Mouse (Mus musculus): ENCODE results near the gene Fzr1.

Gene Fzr1

DNA sequence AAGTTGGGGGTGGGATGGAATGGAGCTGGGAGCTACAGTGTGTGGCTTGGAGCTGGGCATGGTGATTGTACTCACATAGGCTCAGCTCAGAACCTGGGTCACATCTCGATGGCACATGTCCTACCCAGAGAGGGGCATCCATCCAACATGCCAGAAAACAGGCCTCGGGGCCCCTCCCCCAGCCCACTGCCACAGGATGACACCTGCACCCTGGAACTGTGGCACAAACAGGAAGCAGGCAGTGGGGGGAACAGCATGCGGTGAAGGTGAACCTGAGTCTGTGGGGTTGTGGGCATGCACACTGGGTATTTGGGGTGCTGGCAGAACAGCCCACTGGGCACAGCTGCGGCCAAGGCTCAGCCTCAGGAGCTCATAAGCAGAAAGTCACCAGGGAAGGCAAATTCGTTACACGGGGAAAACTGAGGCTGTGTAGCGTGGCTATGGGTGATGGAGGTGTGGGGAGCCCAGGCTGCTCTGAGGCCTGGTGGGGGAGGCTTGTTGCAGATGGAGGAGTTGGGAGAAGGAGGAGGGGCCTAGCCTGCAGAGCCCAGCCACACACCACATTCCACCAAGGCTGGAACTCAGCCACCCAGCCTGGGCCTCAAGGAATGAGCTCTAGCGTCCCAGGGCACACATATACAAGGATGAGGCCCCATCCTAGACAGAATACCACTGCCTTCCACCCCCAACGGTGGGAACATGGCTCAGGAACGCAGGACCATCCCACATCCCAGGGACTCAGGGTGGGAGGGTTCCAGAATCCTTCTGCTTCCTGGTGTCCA is 48.9 kb downstream of the Fzr1 start:
- peak; percentile 77 for DNase-seq (ENCODE audit: low read depth, low spot score)

DNA sequence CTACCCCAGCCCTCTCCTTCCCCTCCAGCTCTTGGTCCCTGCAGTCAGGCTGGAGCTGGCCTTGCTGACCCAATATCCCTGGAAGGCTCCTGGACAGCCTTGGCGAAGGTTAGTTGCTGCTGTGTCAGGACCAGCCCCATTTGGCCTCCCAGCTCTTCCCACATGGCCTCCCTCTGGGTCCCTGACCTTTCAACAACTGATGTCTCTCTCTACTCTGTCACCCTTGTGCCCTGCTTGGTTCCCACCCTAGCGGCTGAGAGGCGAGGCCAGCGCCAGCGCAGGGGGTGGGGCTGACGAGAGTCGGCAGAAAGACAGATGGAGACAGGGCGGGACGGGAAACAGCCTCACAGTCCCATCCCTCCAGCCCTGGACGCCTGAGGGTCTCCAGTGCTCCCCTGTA is 49.9 kb downstream of the Fzr1 start, which contains the start of gene Tbxa2r:
Tbxa2r (plus strand) TSS at position 346 of the 400 bp plus-strand sequence.
- DNase-seq (ENCODE audit: low read depth, low spot score) = no peak

DNA sequence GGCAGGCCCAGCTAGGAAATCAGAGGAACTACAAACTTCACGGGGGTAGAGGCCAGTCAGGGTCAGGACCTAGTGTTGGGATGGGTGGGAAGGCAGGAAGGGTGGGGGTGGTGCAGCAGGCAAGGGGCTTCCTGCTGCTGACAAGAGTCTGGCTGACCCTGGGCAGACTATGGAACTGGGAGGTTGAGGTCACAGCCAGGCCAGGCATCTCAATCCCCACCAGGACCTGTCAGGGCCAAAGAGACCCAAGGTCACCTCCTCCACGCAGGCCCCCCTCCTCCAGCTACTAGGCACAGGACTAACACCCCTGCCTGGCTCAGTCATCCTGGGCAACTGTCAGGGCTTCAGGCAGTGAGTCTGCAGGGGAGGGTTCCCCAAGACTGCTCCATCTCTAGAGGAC is 50.4 kb downstream of the Fzr1 start:
- DNase-seq (ENCODE audit: low read depth, low spot score) = no peak

DNA sequence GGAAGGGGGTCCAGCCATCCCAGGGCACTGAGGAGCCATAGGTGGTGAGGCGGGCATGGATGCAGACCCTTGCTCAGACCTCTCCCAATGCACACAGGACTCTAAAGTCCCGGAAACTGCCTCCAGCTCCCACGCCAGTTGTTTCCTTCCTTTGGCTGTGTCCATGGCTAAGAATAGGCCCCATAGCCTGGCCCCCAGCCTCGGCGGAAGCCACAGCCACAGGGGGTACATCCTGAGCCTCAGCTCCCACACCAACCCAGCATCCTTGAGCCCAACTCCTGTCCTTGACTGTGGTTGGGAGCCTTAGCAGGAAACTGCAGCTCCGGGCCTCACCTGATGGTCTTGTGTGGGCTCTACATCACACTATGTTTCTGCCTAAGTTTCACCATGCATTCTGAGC is 51.5 kb downstream of the Fzr1 start:
- no peak for DNase-seq (ENCODE audit: low read depth, low spot score)

DNA sequence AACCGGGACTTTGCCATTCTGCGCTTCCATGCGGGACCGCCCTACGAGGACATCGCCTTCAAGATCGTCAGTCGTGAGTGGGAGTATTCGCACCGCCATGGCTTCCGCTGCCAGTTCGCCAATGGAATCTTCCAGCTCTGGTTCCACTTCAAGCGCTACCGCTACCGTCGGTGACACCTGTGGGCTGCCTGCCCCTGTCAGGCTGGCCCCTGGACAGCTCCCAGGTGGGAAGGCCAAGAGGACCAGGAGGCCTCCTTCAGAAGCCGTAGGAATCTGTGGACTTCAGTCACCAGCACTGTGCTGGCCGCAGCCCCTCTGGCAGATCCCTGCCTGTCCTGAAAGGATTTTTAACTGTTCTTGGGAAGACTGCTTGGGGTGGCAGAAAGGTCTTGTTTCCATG is 52.5 kb downstream of the Fzr1 start:
- DNase-seq (ENCODE audit: low read depth, low spot score) = no peak

DNA sequence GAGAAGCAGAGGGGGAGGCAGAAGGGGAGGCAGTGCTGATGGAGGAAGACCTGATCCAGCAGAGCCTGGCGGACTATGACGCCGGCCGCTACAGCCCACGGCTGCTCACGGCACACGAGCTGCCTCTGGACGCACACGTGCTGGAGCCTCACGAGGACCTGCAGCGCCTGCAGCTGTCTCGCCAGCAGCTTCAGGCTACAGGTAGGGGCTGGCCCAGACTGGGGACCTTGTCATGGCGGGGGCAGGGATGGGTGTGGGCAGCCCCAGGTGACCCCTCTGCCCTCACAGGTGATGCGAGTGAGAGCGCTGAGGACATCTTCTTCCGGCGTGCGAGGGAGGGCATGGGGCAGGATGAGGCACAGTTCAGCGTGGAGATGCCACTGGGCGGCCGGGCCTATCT is 53.1 kb downstream of the Fzr1 start:
- DNase-seq (ENCODE audit: low read depth, low spot score) = no peak

DNA sequence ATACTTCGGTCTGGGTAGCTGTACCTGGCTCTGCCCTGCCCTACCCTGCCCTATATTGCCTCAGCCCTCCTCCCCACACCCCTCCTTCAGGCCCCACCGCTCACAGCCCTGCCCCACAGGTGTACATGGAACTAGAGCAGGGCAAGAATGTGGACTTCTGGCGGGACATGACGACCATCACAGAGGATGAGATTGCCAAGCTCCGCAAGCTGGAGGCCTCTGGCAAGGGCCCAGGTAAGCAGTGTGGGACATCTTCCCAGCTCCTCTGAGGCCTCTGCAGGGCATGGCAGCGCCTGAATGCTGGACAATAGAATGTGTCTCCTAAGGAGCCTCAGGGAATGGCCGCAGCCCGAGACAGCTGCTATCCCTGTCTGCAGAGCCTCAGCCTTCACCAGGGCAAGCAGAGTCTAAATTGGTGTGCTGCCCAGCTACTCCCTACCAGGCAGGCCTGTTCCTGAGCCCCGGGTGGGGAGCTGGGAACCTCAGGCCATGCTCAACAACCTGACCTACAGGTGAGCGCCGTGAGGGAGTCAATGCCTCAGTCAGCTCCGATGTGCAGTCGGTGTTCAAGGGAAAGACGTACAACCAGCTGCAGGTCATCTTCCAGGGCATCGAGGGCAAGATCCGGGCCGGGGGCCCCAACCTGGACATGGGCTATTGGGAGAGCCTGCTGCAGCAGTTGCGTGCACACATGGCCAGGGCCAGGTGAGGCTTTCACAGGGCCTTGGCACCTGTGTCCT is 54.4 kb downstream of the Fzr1 start:
- DNase-seq (ENCODE audit: low read depth, low spot score) = no peak

DNA sequence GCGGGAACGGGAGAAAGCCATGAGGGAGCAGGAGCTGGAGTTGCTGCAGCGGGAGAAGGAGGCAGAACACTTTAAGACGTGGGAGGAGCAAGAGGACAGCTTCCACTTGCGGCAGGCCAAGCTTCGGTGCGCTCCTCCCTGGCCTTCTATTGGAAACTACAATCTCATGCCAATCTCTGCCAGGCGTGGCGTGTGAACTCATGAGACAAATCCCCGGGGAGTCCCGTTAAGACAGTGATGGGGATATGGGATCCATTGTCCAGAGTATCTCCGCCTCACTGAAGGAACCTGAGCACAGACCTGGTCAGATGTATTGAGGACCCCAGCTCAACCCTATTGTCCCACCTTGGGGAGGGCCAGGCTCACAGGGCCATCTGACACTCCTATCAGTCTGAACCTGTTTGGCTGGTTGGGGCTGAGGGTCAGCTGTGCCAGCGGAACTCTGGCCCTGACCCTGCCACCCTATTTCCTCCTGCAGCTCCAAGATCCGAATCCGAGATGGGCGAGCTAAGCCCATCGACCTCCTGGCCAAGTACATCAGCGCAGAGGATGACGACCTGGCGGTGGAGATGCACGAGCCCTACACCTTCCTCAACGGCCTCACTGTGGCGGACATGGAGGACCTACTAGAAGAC is 55.1 kb downstream of the Fzr1 start:
- DNase-seq (ENCODE audit: low read depth, low spot score) = no peak

DNA sequence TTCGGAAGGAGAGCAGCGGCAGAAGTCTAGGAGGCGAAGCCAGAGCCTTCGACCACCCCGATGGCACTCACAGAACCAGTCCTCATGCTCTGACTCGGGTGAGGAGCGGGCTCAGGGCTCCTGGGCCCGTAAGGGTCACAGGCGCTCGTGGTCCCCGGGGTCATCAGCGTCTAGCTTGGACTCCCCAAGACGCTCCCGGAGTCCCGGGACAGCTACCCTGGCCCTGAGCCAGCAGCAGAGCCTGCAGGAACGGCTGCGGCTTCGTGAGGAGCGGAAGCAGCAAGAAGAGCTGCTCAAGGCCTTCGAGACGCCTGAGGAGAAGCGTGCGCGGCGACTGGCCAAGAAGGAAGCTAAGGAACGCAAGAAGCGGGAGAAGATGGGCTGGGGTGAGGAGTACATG is 55.9 kb downstream of the Fzr1 start:
- no peak for DNase-seq (ENCODE audit: low read depth, low spot score)

DNA sequence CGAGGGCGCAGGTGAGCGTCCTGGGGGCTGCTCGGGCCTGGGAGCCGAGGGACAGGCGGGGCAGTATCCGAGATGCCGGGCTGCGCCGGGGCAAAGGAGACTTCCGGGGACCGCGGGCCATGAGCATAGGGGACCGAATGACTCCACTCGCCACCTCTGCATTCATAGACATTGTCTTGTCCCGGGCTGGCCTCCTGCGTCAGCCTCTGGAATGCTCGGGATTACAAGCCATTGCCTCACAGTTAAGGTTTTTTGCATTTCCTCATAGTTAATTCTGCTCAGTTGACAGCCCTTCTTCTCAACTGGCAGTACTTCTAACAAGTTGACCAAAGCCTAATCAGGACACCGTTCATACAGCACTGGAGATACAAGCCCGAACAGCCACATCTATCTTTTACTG is 56.9 kb downstream of the Fzr1 start:
- no peak for DNase-seq (ENCODE audit: low read depth, low spot score)

DNA sequence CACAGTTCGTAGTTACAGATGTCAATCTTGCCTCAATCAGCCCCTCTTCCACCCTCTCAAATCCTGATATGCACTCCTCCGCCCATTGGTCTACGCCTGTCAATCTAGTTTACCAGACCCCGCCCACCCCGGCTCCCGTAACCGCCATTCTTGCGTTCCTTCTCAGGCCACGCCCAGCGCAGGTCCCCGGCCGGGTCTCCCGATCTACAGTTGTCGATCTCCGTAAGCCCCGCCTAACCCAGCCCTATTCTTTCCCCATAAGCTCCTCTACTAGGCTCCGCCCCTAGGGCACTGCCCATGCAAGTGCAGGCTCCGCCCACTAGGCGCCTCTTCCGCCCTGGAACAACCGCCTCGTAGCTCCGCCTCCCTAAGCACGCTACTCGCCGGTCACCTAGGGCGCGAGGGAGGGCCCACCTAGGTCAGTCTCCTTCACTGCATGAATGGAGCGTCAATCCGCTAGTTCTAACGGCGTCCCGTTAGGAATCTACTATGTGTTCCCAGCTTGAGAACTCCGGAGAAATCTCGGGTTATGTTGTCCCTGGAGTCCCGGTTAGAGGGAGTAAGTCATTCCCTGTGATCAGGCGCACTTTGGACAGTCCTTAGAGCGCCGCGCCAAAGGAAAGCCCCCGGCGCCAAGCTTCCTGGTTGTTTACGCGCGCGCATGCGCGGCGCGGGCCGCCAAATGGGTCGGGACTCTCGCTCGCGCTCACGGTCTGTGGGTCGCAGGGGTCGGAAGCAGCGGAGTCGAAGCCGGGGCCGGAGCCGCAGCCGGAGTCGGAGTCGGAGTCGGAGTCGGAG is 57.6 kb downstream of the Fzr1 start, which contains the start of gene Cactin:
Cactin (plus strand) TSS at position 554 of the 798 bp plus-strand sequence.
- DNase-seq (ENCODE audit: low read depth, low spot score) = peak; percentile 100

DNA sequence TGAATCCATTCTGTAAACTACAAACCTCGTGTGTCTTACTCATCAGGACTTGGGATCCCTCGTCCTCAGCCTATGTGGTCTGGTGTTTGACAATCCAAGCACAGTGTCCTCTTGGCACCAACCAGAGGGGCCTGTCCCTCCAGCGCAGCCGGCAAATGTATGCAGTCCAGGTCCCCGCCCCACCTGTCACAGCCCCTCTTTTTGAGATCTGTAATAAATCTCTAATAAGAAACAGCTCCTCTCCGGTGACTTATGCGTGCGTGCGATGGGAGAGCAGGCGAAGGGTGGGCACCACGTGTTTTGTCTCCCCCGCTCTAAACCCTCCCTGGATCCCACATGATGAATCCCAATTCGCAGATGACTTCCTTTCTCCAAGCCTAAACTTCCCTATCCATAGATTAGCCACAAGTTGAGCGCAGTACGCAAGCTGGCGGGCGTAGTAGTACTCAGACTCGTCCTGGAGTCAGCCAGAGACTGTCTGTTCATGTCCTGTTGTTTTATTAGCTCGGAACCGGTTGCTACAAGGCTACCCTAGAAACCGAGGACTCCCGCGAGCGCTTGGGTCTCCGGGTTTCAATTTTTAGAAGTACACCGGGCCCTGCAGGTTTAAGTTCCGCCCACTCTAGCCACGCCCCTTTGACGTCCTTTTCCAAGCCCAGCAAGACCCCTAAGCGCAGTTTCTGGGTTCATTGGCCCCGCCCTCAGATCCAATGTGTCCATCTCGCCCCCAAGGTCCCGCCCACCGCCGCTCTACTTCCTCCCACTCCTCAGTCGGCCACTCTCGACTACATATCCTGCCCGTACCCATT is 58.4 kb downstream of the Fzr1 start:
- DNase-seq (ENCODE audit: low read depth, low spot score) = peak; percentile 100

DNA sequence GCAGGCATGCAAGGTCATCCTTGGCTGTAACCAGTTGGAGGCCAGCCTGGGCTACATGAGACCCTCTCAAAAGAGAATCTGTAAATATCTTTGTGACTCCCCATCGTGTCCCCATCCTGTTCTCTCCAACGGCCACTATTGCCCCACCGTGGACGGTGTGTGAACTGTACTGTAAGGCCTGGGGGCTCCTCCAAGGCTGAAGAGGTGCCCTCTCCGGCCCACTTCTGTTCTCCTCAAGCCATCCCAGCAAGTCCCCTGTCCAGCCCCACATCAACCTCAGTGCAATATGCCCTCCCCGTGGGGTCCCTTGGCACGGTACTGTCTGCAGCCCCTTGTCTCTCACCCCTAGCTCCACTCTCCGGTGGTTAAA is 59.0 kb downstream of the Fzr1 start:
- DNase-seq (ENCODE audit: low read depth, low spot score) = peak; percentile 62

DNA sequence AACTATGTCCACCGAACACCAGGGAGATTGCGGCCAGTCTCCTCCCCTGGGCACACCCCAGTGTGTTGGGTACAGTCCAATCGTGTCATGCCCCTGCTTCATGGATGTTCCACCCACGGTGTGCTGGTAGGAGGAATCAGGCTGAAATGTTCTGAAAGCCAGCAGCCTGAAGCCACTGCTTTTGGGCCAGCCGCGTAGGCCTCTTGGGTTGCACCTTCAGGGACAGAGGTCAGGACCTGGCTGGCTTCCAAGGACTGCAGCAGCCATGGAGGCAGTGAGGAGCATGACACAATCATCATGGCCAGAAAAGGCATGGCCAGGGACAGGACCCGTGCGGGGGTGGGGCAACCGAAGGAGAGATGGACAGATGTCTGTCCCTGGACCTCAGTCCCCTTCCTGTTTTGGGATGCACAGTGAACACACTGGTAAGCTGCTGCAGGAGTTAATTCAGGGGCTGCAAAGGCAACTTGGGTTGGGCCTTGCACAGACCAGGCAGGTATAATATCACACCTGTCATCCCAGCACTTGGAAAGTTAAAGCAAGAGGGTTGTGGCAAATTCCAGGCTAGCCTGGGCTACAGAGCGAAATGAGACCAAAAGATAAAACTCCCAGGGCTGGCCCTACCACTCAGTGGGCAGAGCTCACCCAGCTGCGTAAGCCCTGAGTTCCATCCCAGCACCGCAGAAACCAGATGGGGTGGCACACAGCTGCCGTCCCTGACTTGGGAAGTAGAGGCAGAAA is 59.6 kb downstream of the Fzr1 start:
- no peak for DNase-seq (ENCODE audit: low read depth, low spot score)

DNA sequence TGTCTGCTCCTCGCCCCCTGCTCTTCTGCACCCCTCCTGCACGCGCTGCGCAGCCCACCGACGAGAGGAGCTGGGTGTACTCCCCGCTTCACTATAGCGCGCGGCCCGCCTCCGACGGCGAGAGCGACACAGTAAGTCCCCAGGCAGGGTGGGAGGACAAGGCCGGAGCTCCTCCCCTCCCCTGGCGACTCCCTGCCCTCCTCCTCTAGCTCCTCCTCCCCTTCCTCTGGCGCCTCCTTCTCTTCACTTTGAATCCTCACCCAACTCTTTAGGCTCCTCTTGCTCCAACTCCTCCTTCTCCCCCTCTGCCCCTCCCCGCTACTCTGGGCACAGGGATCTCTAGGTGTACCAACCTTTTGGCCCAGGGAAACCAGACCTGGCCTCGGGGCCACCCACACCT is 61.0 kb downstream of the Fzr1 start:
- DNase-seq (ENCODE audit: low read depth, low spot score) = no peak

DNA sequence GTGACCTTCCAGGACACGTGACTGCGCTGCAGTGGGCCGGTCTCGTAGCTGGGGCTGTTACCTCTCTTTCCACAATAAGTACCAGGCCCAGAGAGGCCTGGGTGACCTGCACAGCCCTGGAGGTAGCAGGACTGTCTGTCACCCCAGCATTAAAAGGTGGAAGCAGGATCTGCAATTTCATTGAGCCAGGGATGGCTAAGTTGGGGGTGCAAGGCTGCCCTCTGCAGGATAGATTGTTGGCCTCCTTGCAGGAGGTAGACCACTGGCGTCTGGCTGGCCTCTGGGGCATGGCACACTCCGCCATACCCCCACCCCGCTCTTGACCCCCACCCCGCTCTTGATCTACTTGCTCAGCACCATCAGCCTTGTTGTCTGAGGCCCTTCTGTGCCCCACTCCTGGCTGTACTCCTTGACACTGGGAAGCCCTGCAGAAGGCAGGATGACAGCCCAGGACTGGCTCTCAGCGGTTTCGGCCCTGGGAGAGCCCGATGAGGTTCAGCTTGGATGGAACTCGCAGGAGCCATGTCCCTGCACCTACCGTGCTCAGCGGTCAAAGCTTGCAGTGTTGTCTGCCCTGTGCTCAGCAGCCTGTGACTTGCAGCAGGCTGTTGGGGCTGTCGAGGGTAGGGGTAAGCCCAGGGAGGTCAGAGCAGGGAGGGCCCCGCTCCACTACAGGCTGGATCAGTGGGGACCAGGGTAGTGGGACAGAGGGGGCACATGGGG is 61.8 kb downstream of the Fzr1 start:
- DNase-seq (ENCODE audit: low read depth, low spot score) = peak; percentile 46
